Mouse (Mus musculus) forebrain, embryonic 15.5 days (tissue): ENCODE results near the gene Cpm. TPM values are rescaled to one million over a fixed set of nuclear protein-coding genes. Genes with fewer than 3 reads are reported as not detected.

ENCODE experiments used
- ATAC-seq: fragments of 200-750 bp; cut with Nextera tagmentation; replicated peaks from 2 replicates; pipeline ENCODE4 v1.8.0; 2017; ENCODE audit warnings: mild to moderate bottlenecking, moderate TSS enrichment, moderate library complexity
- H3K27ac ChIP-seq: fragments of 300-500 bp; sonication (generic); replicated peaks from 2 replicates; pipeline ENCODE4 v1.5.1; 2015; ENCODE audit warnings: mild to moderate bottlenecking, inconsistent platforms
- H3K27me3 ChIP-seq: fragments of 300-500 bp; sonication (generic); 2 replicates; pipeline ENCODE4 v1.6.1; 2015; ENCODE audit warnings: inconsistent platforms
- H3K36me3 ChIP-seq: fragments of 300-500 bp; sonication (generic); 2 replicates; pipeline ENCODE4 v1.6.1; 2015; ENCODE audit warnings: mild to moderate bottlenecking, inconsistent platforms
- H3K4me1 ChIP-seq: fragments of 300-500 bp; sonication (generic); 2 replicates; pipeline ENCODE4 v1.6.1; 2015; ENCODE audit warnings: inconsistent platforms
- H3K4me2 ChIP-seq: fragments of 300-500 bp; sonication (generic); replicated peaks from 2 replicates; pipeline ENCODE4 v1.6.1; 2015; ENCODE audit warnings: mild to moderate bottlenecking, inconsistent platforms
- H3K4me3 ChIP-seq: fragments of 300-500 bp; sonication (generic); 2 replicates; pipeline ENCODE4 v1.5.1; 2015; ENCODE audit warnings: mild to moderate bottlenecking, inconsistent platforms
- H3K9ac ChIP-seq: fragments of 300-500 bp; sonication (generic); replicated peaks from 2 replicates; pipeline ENCODE4 v1.6.1; 2015; ENCODE audit warnings: mild to moderate bottlenecking, inconsistent platforms
- H3K9me3 ChIP-seq: fragments of 300-500 bp; sonication (generic); 2 replicates; pipeline ENCODE4 v1.6.1; 2016; ENCODE audit warnings: inconsistent platforms
- WGBS: fragments of 180-500 bp; shearing (Covaris S2); methylation state at CpG from one replicate; pipeline ENCODE4 v1.1.7; 2015; ENCODE audit warnings: mixed read lengths; 5-methylcytosine and 5-hydroxymethylcytosine counted together
- polyA plus RNA-seq: library from polyadenylated mRNA; unstranded; fragments of >200 nt; fragmentation: Nextera tagmentation; extraction: Ambion mirVana; gene quantifications from 2 replicates; pipeline ENCODE4 v1.2.1, GENCODE M21; 2015

Cpm gene
- polyA plus RNA-seq = 4.0 and 4.5 TPM in 2 replicates

- ATAC-seq = peak; percentile 84
- Histone ChIP-seq H3K4me3 (peak within 1 kb of the TSS; percentile 49), H3K4me1 (peaks cover 18% of the 10 kb centered on the region), H3K27me3 (peaks cover 53% of the 10 kb centered on the region), H3K9me3 (no peaks in the 10 kb centered on the region), H3K9ac (peak within 1 kb of the TSS; percentile 29), H3K4me2 (peak within 1 kb of the TSS; percentile 89), H3K36me3 (no peaks in the 10 kb centered on the region), H3K27ac (no peak within 1 kb of the TSS)
- under 1% methylated on average over 73 of the region's 73 CpGs for WGBS
These were observed at the start of gene Cpm for GRCm38 (mm10) chr10:117629169-117629971. Gene Cpm, plus strand, starts transcription at chr10:117629500.

GRCm38 (mm10) chr10:117579771-117580284, 49.5 kb upstream of the Cpm start:
- whole genome bisulfite sequencing = 68% methylated on average over 9 of the region's 9 CpGs
- no peak for ATAC-seq
- Histone ChIP-seq H3K9ac (no peak overlapping the region), H3K36me3 (no peaks in the 10 kb centered on the region), H3K4me2 (no peak overlapping the region), H3K4me3 (no peak overlapping the region), H3K27ac (no peak overlapping the region), H3K4me1 (no peaks in the 10 kb centered on the region), H3K9me3 (no peaks in the 10 kb centered on the region), H3K27me3 (no peaks in the 10 kb centered on the region)

GRCm38 (mm10) chr10:117580405-117580804, 48.9 kb upstream of the Cpm start:
- Histone ChIP-seq H3K4me3 (no peak overlapping the region), H3K36me3 (no peaks in the 10 kb centered on the region), H3K4me2 (no peak overlapping the region), H3K27me3 (no peaks in the 10 kb centered on the region), H3K9ac (no peak overlapping the region), H3K27ac (no peak overlapping the region), H3K4me1 (no peaks in the 10 kb centered on the region), H3K9me3 (no peaks in the 10 kb centered on the region)
- no peak for ATAC-seq
- 91% methylated on average over 5 of the region's 5 CpGs for whole genome bisulfite sequencing

GRCm38 (mm10) chr10:117581007-117581752, 48.1 kb upstream of the Cpm start:
- no peak overlapping the region for H3K4me3 ChIP-seq
- 89% methylated on average over 11 of the region's 11 CpGs for WGBS
- no peak overlapping the region for H3K27ac ChIP-seq
- no peaks in the 10 kb centered on the region for H3K4me1 ChIP-seq
- no peaks in the 10 kb centered on the region for H3K27me3 ChIP-seq
- H3K4me2 ChIP-seq = no peak overlapping the region
- H3K36me3 ChIP-seq = no peaks in the 10 kb centered on the region
- no peaks in the 10 kb centered on the region for H3K9me3 ChIP-seq
- no peak for ATAC-seq
- no peak overlapping the region for H3K9ac ChIP-seq

GRCm38 (mm10) chr10:117581753-117582062, 47.6 kb upstream of the Cpm start:
- no peak for ATAC-seq

GRCm38 (mm10) chr10:117583155-117584061, 45.9 kb upstream of the Cpm start:
- Histone ChIP-seq H3K27me3 (no peaks in the 10 kb centered on the region), H3K4me1 (no peaks in the 10 kb centered on the region), H3K9ac (no peak overlapping the region), H3K9me3 (no peaks in the 10 kb centered on the region), H3K36me3 (no peaks in the 10 kb centered on the region), H3K27ac (no peak overlapping the region), H3K4me3 (no peak overlapping the region), H3K4me2 (no peak overlapping the region)
- WGBS = 82% methylated on average over 14 of the region's 14 CpGs
- 0 out of 2 replicates have a peak, but pooled peaks have one; percentile 16 for ATAC-seq

More at GRCm38 (mm10) chr10:117581753-117582062, 47.6 kb upstream of the Cpm start:
- Histone ChIP-seq H3K27me3 (no peaks in the 10 kb centered on the region), H3K36me3 (no peaks in the 10 kb centered on the region), H3K9me3 (no peaks in the 10 kb centered on the region), H3K4me2 (no peak overlapping the region), H3K4me3 (no peak overlapping the region), H3K27ac (no peak overlapping the region), H3K4me1 (no peaks in the 10 kb centered on the region), H3K9ac (no peak overlapping the region)
- 85% methylated on average over 3 of the region's 3 CpGs for WGBS

- Histone ChIP-seq H3K4me3 (no peak overlapping the region), H3K9me3 (no peaks in the 10 kb centered on the region), H3K27me3 (no peaks in the 10 kb centered on the region), H3K27ac (no peak overlapping the region), H3K36me3 (no peaks in the 10 kb centered on the region), H3K4me2 (no peak overlapping the region), H3K4me1 (no peaks in the 10 kb centered on the region), H3K9ac (no peak overlapping the region)
- no peak for ATAC-seq
- WGBS = 85% methylated on average over 3 of the region's 3 CpGs
These were observed 45.2 kb upstream of the Cpm start for GRCm38 (mm10) chr10:117584102-117584501.

- Histone ChIP-seq H3K27me3 (no peaks in the 10 kb centered on the region), H3K9ac (no peak overlapping the region), H3K27ac (no peak overlapping the region), H3K36me3 (no peaks in the 10 kb centered on the region), H3K4me1 (no peaks in the 10 kb centered on the region), H3K4me2 (no peak overlapping the region), H3K9me3 (no peaks in the 10 kb centered on the region), H3K4me3 (no peak overlapping the region)
- WGBS = 93% methylated on average over 6 of the region's 6 CpGs
- ATAC-seq = no peak
These were observed 44.5 kb upstream of the Cpm start for GRCm38 (mm10) chr10:117584566-117585515.

- Histone ChIP-seq H3K4me2 (no peak overlapping the region), H3K9ac (no peak overlapping the region), H3K9me3 (no peaks in the 10 kb centered on the region), H3K4me3 (no peak overlapping the region), H3K27ac (no peak overlapping the region), H3K27me3 (no peaks in the 10 kb centered on the region), H3K4me1 (no peaks in the 10 kb centered on the region), H3K36me3 (no peaks in the 10 kb centered on the region)
- ATAC-seq = no peak
- WGBS = 61% methylated on average over 2 of the region's 2 CpGs
These were observed 43.5 kb upstream of the Cpm start for GRCm38 (mm10) chr10:117585600-117586299.

GRCm38 (mm10) chr10:117586859-117587258, 42.4 kb upstream of the Cpm start:
- 51% methylated on average over 11 of the region's 11 CpGs for WGBS
- H3K4me3 ChIP-seq = no peak overlapping the region
- H3K4me2 ChIP-seq = no peak overlapping the region
- H3K27ac ChIP-seq = no peak overlapping the region
- no peaks in the 10 kb centered on the region for H3K36me3 ChIP-seq
- no peaks in the 10 kb centered on the region for H3K9me3 ChIP-seq
- H3K9ac ChIP-seq = no peak overlapping the region
- ATAC-seq = no peak
- H3K4me1 ChIP-seq = no peaks in the 10 kb centered on the region
- H3K27me3 ChIP-seq = no peaks in the 10 kb centered on the region
